Mouse (Mus musculus) liver, embryonic 14 days (tissue): Measurements from ENCODE around the gene Pbld1. TPM values are rescaled to one million over a fixed set of nuclear protein-coding genes. Genes with fewer than 3 reads are reported as not detected.

Experiments
- polyA plus RNA-seq: library from polyadenylated mRNA; depleted of rRNA; stranded (reverse); fragments of >200 nt; gene quantifications from 2 replicates; pipeline ENCODE4 v1.2.3, GENCODE M21; 2012; rRNA removed

Pbld1 gene
- polyA plus RNA-seq: 2.9 and 3.8 TPM in 2 replicates

GRCm38 (mm10) chr10:63059862-63060261 lies at the start of gene Pbld1:
Pbld1 (plus strand) TSS chr10:63060162.

GRCm38 (mm10) chr10:63023749-63024579 lies 36.0 kb upstream of the Pbld1 start, which contains the start of the genes Hnrnph3 and Pbld2:
Hnrnph3 (minus strand) TSS chr10:63024217.
Pbld2 (plus strand) TSS chr10:63024315.

DNA sequence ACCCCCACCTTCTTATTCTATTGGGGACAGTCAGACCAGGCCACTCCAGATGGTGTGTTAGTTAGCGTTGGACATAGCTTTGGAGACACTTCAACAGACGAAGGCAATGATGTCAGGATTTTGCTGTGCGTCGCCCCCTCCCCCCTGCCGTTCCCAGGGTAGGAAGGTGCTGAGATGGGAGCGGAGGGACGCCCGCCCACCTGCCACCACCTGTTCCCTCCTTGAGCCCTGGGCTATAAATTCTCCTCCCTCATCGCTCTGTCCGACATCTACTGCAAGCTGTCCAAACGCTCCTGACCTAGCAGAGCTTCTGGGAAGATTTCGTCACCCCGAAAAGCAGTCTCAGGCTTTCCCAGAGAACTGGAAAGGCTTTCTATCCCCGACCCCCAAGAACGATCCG lies 39.6 kb downstream of the Pbld1 start, which contains the start of gene Atoh7:
Atoh7 (plus strand) TSS at position 131 of the 400 bp plus-strand sequence.

Other genes starting within 250 kb of the Pbld1 start
- 0.17 and 0.29 TPM in 2 replicates for gene Tet1, start 151.2 kb upstream of the Pbld1 start, polyA plus RNA-seq
- gene Slc25a16, start 139.5 kb upstream of the Pbld1 start, polyA plus RNA-seq: 6.6 and 7.2 TPM in 2 replicates
- 27.4 and 34.5 TPM in 2 replicates for gene Dna2, start 113.1 kb upstream of the Pbld1 start, polyA plus RNA-seq
- 1.1 TPM in 2 replicates for gene Rufy2, start 79.9 kb upstream of the Pbld1 start, polyA plus RNA-seq
- gene Hnrnph3, start 35.9 kb upstream of the Pbld1 start, polyA plus RNA-seq: 27.4 TPM in 2 replicates
- 1.8 and 2.4 TPM in 2 replicates for gene Pbld2, start 35.8 kb upstream of the Pbld1 start, polyA plus RNA-seq
- gene Atoh7, start 39.5 kb downstream of the Pbld1 start, polyA plus RNA-seq: not detected in 2 replicates
- 0.03 and 0.14 TPM in 2 replicates for gene Mypn, start 143.8 kb downstream of the Pbld1 start, polyA plus RNA-seq
- 21.7 and 23.5 TPM in 2 replicates for gene Herc4, start 183.6 kb downstream of the Pbld1 start, polyA plus RNA-seq